Mouse (Mus musculus) R1 (cell line): ENCODE results near the gene Klhl32.

Experiments
- DNase-seq: peaks from one replicate; pipeline ENCODE4 v3.0.0-alpha.2; 2018; ENCODE audit warnings: low read depth, low spot score

Gene Klhl32

GRCm38 (mm10) chr4:24850401-24851325, at the start of gene Klhl32:
TSS of gene Klhl32 (minus strand) at chr4:24851124.
- peak; percentile 71 for DNase-seq

GRCm38 (mm10) chr4:24899146-24899545, 48.2 kb upstream of the Klhl32 start:
- DNase-seq: no peak

GRCm38 (mm10) chr4:24898636-24899035, 47.7 kb upstream of the Klhl32 start:
- DNase-seq: no peak

GRCm38 (mm10) chr4:24897851-24898515, 47.1 kb upstream of the Klhl32 start, which contains the start of gene Ndufaf4:
TSS of gene Ndufaf4 (plus strand) at chr4:24898083.
- peak; percentile 90 for DNase-seq

- no peak for DNase-seq
These were observed 46.4 kb upstream of the Klhl32 start for GRCm38 (mm10) chr4:24897351-24897750.

GRCm38 (mm10) chr4:24896829-24897228, 45.9 kb upstream of the Klhl32 start:
- DNase-seq: peak; percentile 61

GRCm38 (mm10) chr4:24894625-24895024, 43.7 kb upstream of the Klhl32 start:
- DNase-seq: no peak

GRCm38 (mm10) chr4:24892293-24892692, 41.4 kb upstream of the Klhl32 start:
- DNase-seq: peak; percentile 83

GRCm38 (mm10) chr4:24889386-24889785, 38.5 kb upstream of the Klhl32 start:
- peak; percentile 61 for DNase-seq

- no peak for DNase-seq
These were observed 18.3 kb upstream of the Klhl32 start for GRCm38 (mm10) chr4:24869230-24869629.

GRCm38 (mm10) chr4:24865691-24866090, 14.8 kb upstream of the Klhl32 start:
- no peak for DNase-seq

GRCm38 (mm10) chr4:24847406-24847805, 3.5 kb downstream of the Klhl32 start:
- DNase-seq: no peak

- no peak for DNase-seq
These were observed 5.4 kb downstream of the Klhl32 start for GRCm38 (mm10) chr4:24845546-24845945.

GRCm38 (mm10) chr4:24838567-24838966, 12.4 kb downstream of the Klhl32 start:
- no peak for DNase-seq

- no peak for DNase-seq
These were observed 15.4 kb downstream of the Klhl32 start for GRCm38 (mm10) chr4:24835555-24835954.

- no peak for DNase-seq
These were observed 42.6 kb downstream of the Klhl32 start for GRCm38 (mm10) chr4:24808316-24808715.

GRCm38 (mm10) chr4:24801881-24802280, 49.0 kb downstream of the Klhl32 start:
- no peak for DNase-seq

- no peak for DNase-seq
These were observed 49.6 kb downstream of the Klhl32 start for GRCm38 (mm10) chr4:24801343-24801742.

GRCm38 (mm10) chr4:24800345-24800936, 50.5 kb downstream of the Klhl32 start:
- no peak for DNase-seq

- no peak for DNase-seq
These were observed 51.9 kb downstream of the Klhl32 start for GRCm38 (mm10) chr4:24799037-24799436.

GRCm38 (mm10) chr4:24797868-24798267, 53.1 kb downstream of the Klhl32 start:
- no peak for DNase-seq

- DNase-seq: no peak
These were observed 53.6 kb downstream of the Klhl32 start for GRCm38 (mm10) chr4:24797280-24797679.
